Mouse (Mus musculus) liver, embryonic 14.5 days (tissue): ENCODE measurements around the gene Krtap31-2. TPM values are rescaled to one million over a fixed set of nuclear protein-coding genes. Genes with fewer than 3 reads are reported as not detected.

Source experiments
- ATAC-seq: fragments of 200-750 bp; cut with Nextera tagmentation; 2 replicates; pipeline ENCODE4 v1.8.0; 2017; ENCODE audit warnings: moderate number of reproducible peaks, mild to moderate bottlenecking, moderate library complexity; ENCODE audit not compliant: insufficient read depth
- DNase-seq, 3 experiments: peaks; one replicate each; pipeline ENCODE4 v3.0.0-alpha.2; 2012 to 2013; ENCODE audit warnings: low read depth in 3 of 3, low spot score in 3 of 3
- H3K27ac ChIP-seq: fragments of 300-500 bp; sonication (generic); 2 replicates; pipeline ENCODE4 v1.5.1; 2014; ENCODE audit warnings: moderate library complexity, mild to moderate bottlenecking, control low read depth, inconsistent platforms
- H3K27me3 ChIP-seq: fragments of 300-500 bp; sonication (generic); 2 replicates; pipeline ENCODE4 v1.6.1; 2014; ENCODE audit warnings: mild to moderate bottlenecking, low read length, moderate library complexity; ENCODE audit not compliant: control insufficient read depth, insufficient read depth
- H3K36me3 ChIP-seq: fragments of 300-500 bp; sonication (generic); replicated peaks from 2 replicates; pipeline ENCODE4 v1.6.1; 2014; ENCODE audit warnings: low read depth; ENCODE audit not compliant: control insufficient read depth, insufficient read depth
- H3K4me1 ChIP-seq, 2 experiments: fragments of 200-500 bp in 1 of 2; fragments of 300-500 bp in 1 of 2; sonication (generic) in 1 of 2; replicated peaks; 2 replicates each; pipeline ENCODE4 v1.6.1; 2012 to 2014; ENCODE audit warnings: antibody characterized with exemption in 1 of 2, inconsistent platforms in 1 of 2, low read length in 1 of 2; ENCODE audit not compliant: control insufficient read depth in 2 of 2, insufficient read depth in 2 of 2
- H3K4me2 ChIP-seq: fragments of 300-500 bp; sonication (generic); 2 replicates; pipeline ENCODE4 v1.6.1; 2014; ENCODE audit warnings: low read depth, mild to moderate bottlenecking, control low read depth, moderate library complexity
- H3K4me3 ChIP-seq, 2 experiments: fragments of 200-500 bp in 1 of 2; fragments of 300-500 bp in 1 of 2; sonication (generic) in 1 of 2; 2 replicates each; pipeline ENCODE4 v1.5.1; 2012 to 2014; ENCODE audit warnings: low read depth in 2 of 2, low read length in 2 of 2, mild to moderate bottlenecking in 2 of 2, control low read depth in 1 of 2, inconsistent platforms in 1 of 2, moderate library complexity in 1 of 2; ENCODE audit not compliant: insufficient read depth in 1 of 2
- H3K9ac ChIP-seq: fragments of 300-500 bp; sonication (generic); replicated peaks from 2 replicates; pipeline ENCODE4 v1.6.1; 2014; ENCODE audit warnings: mild to moderate bottlenecking, control low read depth, moderate library complexity
- H3K9me3 ChIP-seq: fragments of 300-500 bp; sonication (generic); 2 replicates; pipeline ENCODE4 v1.6.1; 2016; ENCODE audit warnings: low read length, mixed read lengths; ENCODE audit not compliant: control insufficient read depth
- CTCF ChIP-seq: IDR thresholded peaks from 2 replicates; pipeline ENCODE4 v1.5.1; 2016; ENCODE audit warnings: antibody characterized with exemption, low read depth, control low read depth
- EP300 ChIP-seq: IDR thresholded peaks from 2 replicates; pipeline ENCODE4 v1.6.1; 2016; ENCODE audit warnings: antibody characterized with exemption, low read depth
- WGBS: fragments of 180-500 bp; shearing (Covaris S2); extraction: QIAGEN DNeasy Blood & Tissue Kit; methylation state at CpG from one replicate; pipeline ENCODE4 v1.1.7; 2014; ENCODE audit not compliant: insufficient replicate concordance; 5-methylcytosine and 5-hydroxymethylcytosine counted together
- polyA plus RNA-seq, 2 experiments: library from polyadenylated mRNA; depleted of rRNA in 1 of 2; stranded (reverse) in 1 of 2; unstranded in 1 of 2; fragments of >200 nt; fragmentation: Nextera tagmentation in 1 of 2; extraction: Ambion mirVana in 1 of 2; gene quantifications; 2 replicates each; pipeline versions ENCODE4 v1.2.1 to v1.2.3; 2012 to 2014

Gene Krtap31-2
- polyA plus RNA-seq, 2 experiments: not detected

- H3K27me3 ChIP-seq: no peaks in the 10 kb centered on the region
- DNase-seq (no peak), ATAC-seq (no peak)
- H3K4me2 ChIP-seq: no peak overlapping the region
- no peaks in the 10 kb centered on the region for H3K4me1 ChIP-seq
- H3K4me3 ChIP-seq: no peak overlapping the region
- no peaks in the 10 kb centered on the region for H3K36me3 ChIP-seq
- 36% methylated on average over 6 of the region's 6 CpGs for whole genome bisulfite sequencing
- no peak overlapping the region for H3K27ac ChIP-seq
- TF ChIP-seq CTCF (no peak), EP300 (no peak)
- H3K9ac ChIP-seq: no peak overlapping the region
- no peaks in the 10 kb centered on the region for H3K9me3 ChIP-seq
These were observed 28.1 kb downstream of the Krtap31-2 start for GRCm38 (mm10) chr11:99964213-99964612.

GRCm38 (mm10) chr11:99965961-99966360 lies 29.9 kb downstream of the Krtap31-2 start:
- 23% methylated on average over 2 of the region's 2 CpGs for WGBS
- Histone ChIP-seq H3K27me3 (no peaks in the 10 kb centered on the region), H3K4me3 (no peak overlapping the region), H3K9ac (no peak overlapping the region), H3K27ac (no peak overlapping the region), H3K9me3 (no peaks in the 10 kb centered on the region), H3K4me1 (no peaks in the 10 kb centered on the region), H3K36me3 (no peaks in the 10 kb centered on the region), H3K4me2 (no peak overlapping the region)
- ATAC-seq (no peak), DNase-seq (no peak)
- no peak for TF ChIP-seq CTCF
- TF ChIP-seq EP300: no peak

- WGBS: 40% methylated on average over 5 of the region's 5 CpGs
- no peak for ATAC-seq
- no peaks in the 10 kb centered on the region for H3K4me1 ChIP-seq
- H3K9ac ChIP-seq: no peak within 1 kb of the TSS
- no peaks in the 10 kb centered on the region for H3K27me3 ChIP-seq
- no peak within 1 kb of the TSS for H3K4me3 ChIP-seq
- no peak for DNase-seq
- H3K9me3 ChIP-seq: no peaks in the 10 kb centered on the region
- H3K36me3 ChIP-seq: no peaks in the 10 kb centered on the region
- no peak within 1 kb of the TSS for H3K27ac ChIP-seq
- no peak for TF ChIP-seq EP300
- TF ChIP-seq CTCF: no peak
- no peak within 1 kb of the TSS for H3K4me2 ChIP-seq
These were observed 42.9 kb downstream of the Krtap31-2 start, which contains the start of gene Krtap29-1 for GRCm38 (mm10) chr11:99978953-99979352. Gene Krtap29-1, minus strand, starts transcription at chr11:99979053.

- no peak overlapping the region for H3K4me2 ChIP-seq
- H3K36me3 ChIP-seq: no peaks in the 10 kb centered on the region
- H3K4me1 ChIP-seq: no peaks in the 10 kb centered on the region
- H3K4me3 ChIP-seq: no peak overlapping the region
- H3K27me3 ChIP-seq: no peaks in the 10 kb centered on the region
- TF ChIP-seq EP300: no peak
- no peak for TF ChIP-seq CTCF
- H3K9me3 ChIP-seq: no peaks in the 10 kb centered on the region
- DNase-seq (no peak), ATAC-seq (no peak)
- no peak overlapping the region for H3K27ac ChIP-seq
- 65% methylated on average over 9 of the region's 9 CpGs for WGBS
- H3K9ac ChIP-seq: no peak overlapping the region
These were observed 46.6 kb downstream of the Krtap31-2 start for GRCm38 (mm10) chr11:99982731-99983130.

- TF ChIP-seq EP300 (no peak), CTCF (no peak)
- DNase-seq (no peak), ATAC-seq (no peak)
- WGBS: 58% methylated on average over 1 of the region's 1 CpGs
- Histone ChIP-seq H3K9ac (no peak overlapping the region), H3K36me3 (no peaks in the 10 kb centered on the region), H3K27ac (no peak overlapping the region), H3K4me1 (no peaks in the 10 kb centered on the region), H3K4me3 (no peak overlapping the region), H3K9me3 (no peaks in the 10 kb centered on the region), H3K4me2 (no peak overlapping the region), H3K27me3 (no peaks in the 10 kb centered on the region)
These were observed 47.4 kb downstream of the Krtap31-2 start for GRCm38 (mm10) chr11:99983442-99983841.
